Mouse (Mus musculus): Measurements from ENCODE around the gene Tas2r135. TPM values are rescaled to one million over a fixed set of nuclear protein-coding genes. Genes with fewer than 3 reads are reported as not detected.

Tas2r135 gene
- total RNA-seq, 2 experiments from 2014 or later, result not detected

DNA sequence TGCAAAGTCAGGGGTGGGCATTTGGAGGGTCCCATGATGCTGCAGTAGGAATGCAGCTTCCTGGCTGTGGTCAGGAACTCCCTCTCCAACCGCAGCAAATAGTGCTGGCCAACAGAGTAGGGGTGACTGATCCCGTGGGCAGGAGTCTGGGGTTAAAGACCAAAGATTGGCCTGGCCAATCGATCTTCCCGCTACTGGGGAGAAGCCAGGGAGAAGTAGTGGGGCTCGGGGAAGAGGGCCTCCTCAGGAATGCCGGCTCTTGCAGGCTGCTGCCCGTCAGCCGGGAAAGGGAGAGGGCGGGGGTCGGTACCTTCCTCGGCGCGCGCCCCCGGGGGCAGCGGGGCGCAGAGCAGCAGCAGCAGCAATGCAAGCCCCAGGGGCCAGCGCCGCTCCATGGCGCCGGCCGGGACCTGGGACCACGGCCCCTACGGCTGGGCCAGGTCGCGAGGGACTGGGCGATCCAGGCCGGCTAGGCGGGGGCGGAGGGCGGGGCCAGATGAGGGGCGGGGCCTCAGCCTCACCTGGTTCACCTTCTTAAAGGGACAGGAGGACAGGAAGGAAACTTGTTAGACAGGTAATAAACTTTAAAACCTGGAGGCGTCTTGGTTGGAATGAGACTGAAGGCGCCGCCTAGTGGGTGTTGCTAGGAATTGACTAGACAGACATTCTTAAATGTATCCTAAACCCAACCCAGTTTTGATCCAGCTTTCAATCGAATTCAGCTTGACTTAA, 32.3 kb upstream of the Tas2r135 start, which contains the start of gene Epha1:
Gene Epha1, minus strand, starts transcription at position 453 of the 732 bp plus-strand sequence.
- DNase-seq (ENCODE audit: extremely low spot score in 1 of 2, low spot score in 2 of 2), result peak in 1 of 2 experiments; percentile 63

DNA sequence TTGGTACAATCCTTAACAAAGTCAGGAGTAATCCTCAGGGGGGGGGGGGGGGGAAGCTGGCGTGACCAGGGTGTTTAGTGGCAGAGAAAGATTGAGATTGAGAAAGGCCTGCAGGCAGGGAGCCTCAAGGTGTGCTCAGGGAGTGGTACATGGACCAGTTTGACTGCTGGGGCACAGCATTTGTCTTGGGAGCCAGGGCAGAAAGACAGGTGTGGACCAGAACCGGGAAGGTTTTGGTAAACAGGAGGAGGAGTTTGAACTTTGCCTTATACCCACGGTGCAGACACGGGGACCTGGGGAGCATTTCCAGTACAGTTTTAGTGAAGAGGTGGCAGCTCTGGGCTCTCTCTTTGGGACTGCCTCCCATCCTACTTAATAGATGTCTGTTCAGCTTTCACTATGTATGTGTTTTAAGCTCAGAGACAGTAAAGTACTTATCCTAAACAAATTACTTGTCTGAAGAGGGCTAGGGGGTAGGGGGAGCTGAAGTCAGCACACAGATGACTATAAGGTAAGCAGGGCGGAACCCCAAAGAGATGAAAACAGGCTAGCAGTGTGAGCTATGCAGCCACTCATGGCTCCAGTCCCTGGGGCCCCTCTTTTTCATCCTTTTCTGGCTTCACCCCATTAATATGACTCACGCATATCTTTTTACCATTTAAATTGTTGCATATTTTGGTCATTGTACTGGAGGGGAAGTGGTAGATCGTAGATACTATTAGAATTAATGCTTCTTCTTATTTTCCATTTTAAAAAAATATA, 31.4 kb upstream of the Tas2r135 start:
- no peak for DNase-seq (ENCODE audit: extremely low spot score in 1 of 2, low spot score in 2 of 2)
- intact Hi-C loops (cut with DNase I), result loop anchor here (10.0 kb wide), 1 partner anchor 211 kb away; no protein-coding TSS in a partner anchor

More for the DNA sequence above, 32.3 kb upstream of the Tas2r135 start, which contains the start of gene Epha1:
- intact Hi-C loops (cut with DNase I), result loop anchor here (10.0 kb wide), 1 partner anchor 212 kb away; no protein-coding TSS in a partner anchor

- intact Hi-C loops (cut with DNase I), result loop anchor here (10.0 kb wide), 1 partner anchor 210 kb away; no protein-coding TSS in a partner anchor
- no peak for DNase-seq (ENCODE audit: extremely low spot score in 1 of 2, low spot score in 2 of 2)
Measured at GRCm38 (mm10) chr6:42374701-42375100, 30.5 kb upstream of the Tas2r135 start.

DNA sequence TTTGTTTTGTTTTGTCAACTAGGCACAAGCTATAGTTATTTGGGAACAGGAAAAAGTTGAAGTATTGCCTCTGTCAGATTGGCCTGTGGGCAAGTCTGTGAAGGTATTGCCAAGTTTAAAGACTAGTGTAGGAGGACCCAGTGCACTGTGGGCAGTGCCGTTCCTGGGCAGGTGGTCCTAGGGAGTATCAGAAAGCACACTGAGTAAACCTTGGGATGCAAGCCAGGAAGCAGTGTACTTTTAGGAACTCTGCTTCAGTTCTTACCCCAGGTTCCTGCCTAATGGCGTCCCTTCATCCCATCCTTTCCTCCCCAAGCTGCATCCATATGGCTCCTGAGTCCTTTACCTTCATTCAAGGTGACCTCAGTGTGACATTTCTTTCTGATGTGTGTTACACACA, 30.1 kb upstream of the Tas2r135 start:
- DNase-seq (ENCODE audit: extremely low spot score in 1 of 2, low spot score in 2 of 2), result no peak
- intact Hi-C loops (cut with DNase I), result loop anchor here (10.0 kb wide), 1 partner anchor 210 kb away; no protein-coding TSS in a partner anchor

- intact Hi-C loops (cut with DNase I), result loop anchor here (10.0 kb wide), 1 partner anchor 209 kb away; no protein-coding TSS in a partner anchor
- DNase-seq (ENCODE audit: extremely low spot score in 1 of 2, low spot score in 2 of 2), result no peak
Measured at GRCm38 (mm10) chr6:42376016-42376415, 29.2 kb upstream of the Tas2r135 start.

- intact Hi-C loops (cut with DNase I), result loop anchor here (10.0 kb wide), 1 partner anchor 208 kb away; no protein-coding TSS in a partner anchor
- DNase-seq (ENCODE audit: extremely low spot score in 1 of 2, low spot score in 2 of 2), result no peak
Measured at GRCm38 (mm10) chr6:42376504-42377019, 28.7 kb upstream of the Tas2r135 start.

- intact Hi-C loops (cut with DNase I), result loop anchor here (10.0 kb wide), 1 partner anchor 208 kb away; no protein-coding TSS in a partner anchor
- DNase-seq (ENCODE audit: extremely low spot score in 1 of 2, low spot score in 2 of 2), result no peak
Measured at GRCm38 (mm10) chr6:42377280-42377679, 28.0 kb upstream of the Tas2r135 start.

DNA sequence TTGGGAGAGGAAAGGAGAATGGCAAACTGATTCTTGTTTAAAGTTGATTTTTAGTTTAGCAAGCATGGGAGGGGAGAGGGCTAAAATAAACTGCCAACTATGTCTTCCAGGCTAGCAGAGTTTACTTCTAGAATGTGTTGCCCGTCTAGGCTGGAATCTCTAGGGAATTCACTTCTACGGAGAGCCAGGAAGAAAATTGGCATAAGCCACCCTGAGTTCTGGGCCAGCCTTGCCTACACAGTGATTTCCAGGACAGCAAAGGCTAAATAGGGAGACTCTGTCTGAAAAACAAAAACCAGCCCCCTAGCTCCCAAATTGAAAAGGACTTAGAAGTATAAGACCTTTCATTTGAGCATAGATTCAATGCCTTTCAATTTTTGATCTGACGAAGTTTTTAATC, 25.7 kb upstream of the Tas2r135 start:
- no peak for DNase-seq (ENCODE audit: extremely low spot score in 1 of 2, low spot score in 2 of 2)

GRCm38 (mm10) chr6:42380416-42381144, 24.7 kb upstream of the Tas2r135 start:
- intact Hi-C loops (cut with DNase I), result no loop called here
- DNase-seq (ENCODE audit: extremely low spot score in 1 of 2, low spot score in 2 of 2), result peak in 1 of 2 experiments; percentile 60

More for the DNA sequence above, 25.7 kb upstream of the Tas2r135 start:
- intact Hi-C loops (cut with DNase I), result loop anchor here (10.0 kb wide), 1 partner anchor 205 kb away; no protein-coding TSS in a partner anchor

- DNase-seq (ENCODE audit: extremely low spot score in 1 of 2, low spot score in 2 of 2), result no peak
- intact Hi-C loops (cut with DNase I), result no loop called here
Measured at GRCm38 (mm10) chr6:42381221-42381620, 24.0 kb upstream of the Tas2r135 start.

DNA sequence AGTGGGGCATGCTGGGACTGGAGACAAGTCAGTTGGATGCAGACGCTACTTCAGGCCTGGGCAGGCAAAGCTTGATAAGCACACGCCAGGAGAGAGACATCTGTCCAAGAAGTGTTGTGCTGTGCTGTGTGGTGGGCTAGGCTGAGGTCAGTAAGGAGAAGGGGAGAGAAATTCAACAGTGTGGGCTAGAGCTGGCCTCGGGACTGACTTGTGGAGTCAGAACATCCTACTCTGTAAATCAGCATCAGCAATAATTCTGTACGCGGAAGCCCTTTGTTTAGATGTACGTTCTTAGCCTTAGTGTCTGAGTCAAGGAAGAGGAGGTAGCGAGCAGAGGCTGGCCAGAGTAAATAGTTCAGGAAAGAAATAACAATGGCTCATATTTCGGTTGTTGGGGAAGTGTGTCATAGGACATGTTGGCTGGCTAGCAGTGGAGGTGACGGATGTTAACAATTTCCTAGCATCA, 23.3 kb upstream of the Tas2r135 start:
- intact Hi-C loops (cut with DNase I), result no loop called here
- no peak for DNase-seq (ENCODE audit: extremely low spot score in 1 of 2, low spot score in 2 of 2)

DNA sequence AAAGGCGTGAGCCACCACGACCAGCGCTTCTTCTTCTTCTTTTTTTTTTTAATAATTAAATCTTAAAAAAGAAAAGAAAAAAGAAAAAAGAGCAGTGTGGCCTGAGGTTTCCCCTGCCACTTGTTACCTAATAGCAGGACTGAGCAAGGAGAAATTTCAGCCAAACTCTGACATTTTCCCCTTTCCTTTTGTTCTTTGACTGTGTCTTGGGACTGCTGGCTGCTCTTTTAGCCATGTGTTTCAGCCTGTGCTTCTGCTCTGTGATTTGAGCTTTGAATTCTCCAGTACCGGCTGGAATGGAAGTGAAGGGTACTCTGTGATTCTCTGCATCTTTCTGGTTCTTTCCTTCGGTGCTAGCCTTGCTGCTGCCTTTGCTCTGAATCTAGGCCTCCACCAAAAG, 21.9 kb upstream of the Tas2r135 start:
- intact Hi-C loops (cut with DNase I), result no loop called here
- no peak for DNase-seq (ENCODE audit: extremely low spot score in 1 of 2, low spot score in 2 of 2)

- intact Hi-C loops (cut with DNase I), result no loop called here
- no peak for DNase-seq (ENCODE audit: extremely low spot score in 1 of 2, low spot score in 2 of 2)
Measured at GRCm38 (mm10) chr6:42385635-42386034, 19.6 kb upstream of the Tas2r135 start.

- DNase-seq (ENCODE audit: extremely low spot score in 1 of 2, low spot score in 2 of 2), result no peak
- intact Hi-C loops (cut with DNase I), result no loop called here
Measured at GRCm38 (mm10) chr6:42391796-42392330, 13.4 kb upstream of the Tas2r135 start.

GRCm38 (mm10) chr6:42395960-42396809, 9.0 kb upstream of the Tas2r135 start:
- peak in 1 of 2 experiments; percentile 73 for DNase-seq (ENCODE audit: extremely low spot score in 1 of 2, low spot score in 2 of 2)
- intact Hi-C loops (cut with DNase I), result no loop called here

GRCm38 (mm10) chr6:42397041-42397657, 8.1 kb upstream of the Tas2r135 start:
- intact Hi-C loops (cut with DNase I), result no loop called here

GRCm38 (mm10) chr6:42398285-42398684, 6.9 kb upstream of the Tas2r135 start:
- intact Hi-C loops (cut with DNase I), result no loop called here
- no peak for DNase-seq (ENCODE audit: extremely low spot score in 1 of 2, low spot score in 2 of 2)

More at GRCm38 (mm10) chr6:42397041-42397657, 8.1 kb upstream of the Tas2r135 start:
- DNase-seq (ENCODE audit: extremely low spot score in 1 of 2, low spot score in 2 of 2), result no peak

Measured in left cerebral cortex, postnatal 10 days (tissue).